Mouse (Mus musculus): Measurements from ENCODE around the gene Rab29. TPM values are rescaled to one million over a fixed set of nuclear protein-coding genes. Genes with fewer than 3 reads are reported as not detected.

The Rab29 gene
- polyA plus RNA-seq, 1 experiment = 13.6 TPM

Other genes starting within 250 kb of the Rab29 start
- not detected in 2 replicates for gene Ctse, start 228.9 kb upstream of the Rab29 start, polyA plus RNA-seq (2012; ENCODE audit: insufficient read depth, insufficient read length, missing spikeins)
- gene Rab7b, start 178.5 kb upstream of the Rab29 start, polyA plus RNA-seq (2012; ENCODE audit: insufficient read depth, insufficient read length, missing spikeins) = 2.3 and 10.5 TPM in 2 replicates
- not detected in 2 replicates for gene Slc26a9, start 123.2 kb upstream of the Rab29 start, polyA plus RNA-seq (2012; ENCODE audit: insufficient read depth, insufficient read length, missing spikeins)
- 17.1 and 26.4 TPM in 2 replicates for gene Pm20d1, start 69.8 kb upstream of the Rab29 start, polyA plus RNA-seq (2012; ENCODE audit: insufficient read depth, insufficient read length, missing spikeins)
- 13.7 and 15.9 TPM in 2 replicates for gene Slc41a1, start 39.7 kb upstream of the Rab29 start, polyA plus RNA-seq (2012; ENCODE audit: insufficient read depth, insufficient read length, missing spikeins)
- 34.1 and 44.2 TPM in 2 replicates for gene Nucks1, start 43.3 kb downstream of the Rab29 start, polyA plus RNA-seq (2012; ENCODE audit: insufficient read depth, insufficient read length, missing spikeins)
- 0.44 TPM in 1 of 2 replicates, not detected in the other for gene Slc45a3, start 95.7 kb downstream of the Rab29 start, polyA plus RNA-seq (2012; ENCODE audit: insufficient read depth, insufficient read length, missing spikeins)
- gene Elk4, start 140.4 kb downstream of the Rab29 start, polyA plus RNA-seq (2012; ENCODE audit: insufficient read depth, insufficient read length, missing spikeins) = 38.8 and 47.3 TPM in 2 replicates
- gene Mfsd4a, start 200.8 kb downstream of the Rab29 start, polyA plus RNA-seq (2012; ENCODE audit: insufficient read depth, insufficient read length, missing spikeins) = 0.44 and 1.8 TPM in 2 replicates